Mouse (Mus musculus) MEL (cell line): ENCODE results near the gene Fbxo48. TPM values are rescaled to one million over a fixed set of nuclear protein-coding genes. Genes with fewer than 3 reads are reported as not detected.
A peak's percentile ranks its signal among the peaks of the same experiment; 100 is the strongest.

Experiments used
- DNase-seq: peaks from one replicate; pipeline ENCODE4 v3.0.0; 2011; ENCODE audit warnings: low read depth, low spot score
- H3K27ac ChIP-seq: 2 replicates; pipeline ENCODE4 v1.5.1; 2012; ENCODE audit warnings: low read depth, mild to moderate bottlenecking, control low read depth, low read length, moderate library complexity; ENCODE audit not compliant: control insufficient read depth
- H3K27me3 ChIP-seq, 2 experiments: fragments of 150-350 bp in 1 of 2; sonication (generic) in 1 of 2; 2 replicates each; pipeline ENCODE4 v1.6.1; 2012; ENCODE audit warnings: low read length in 2 of 2, mild to moderate bottlenecking in 2 of 2, improper control_type of control experiment in 1 of 2, moderate library complexity in 1 of 2; ENCODE audit not compliant: insufficient read depth in 2 of 2, control insufficient read depth in 1 of 2
- H3K36me3 ChIP-seq, 2 experiments: 2 replicates each; pipeline ENCODE4 v1.6.1; 2012 to 2014; ENCODE audit warnings: low read length in 2 of 2, improper control_type of control experiment in 1 of 2, inconsistent platforms in 1 of 2, mild to moderate bottlenecking in 1 of 2; ENCODE audit not compliant: insufficient read depth in 2 of 2, control insufficient read depth in 1 of 2
- H3K4me1 ChIP-seq, 2 experiments: fragments of 150-350 bp in 1 of 2; sonication (generic) in 1 of 2; 2 replicates each; pipeline ENCODE4 v1.6.1; 2012; ENCODE audit warnings: low read length in 2 of 2, improper control_type of control experiment in 1 of 2, mild to moderate bottlenecking in 1 of 2; ENCODE audit not compliant: insufficient read depth in 2 of 2, control insufficient read depth in 1 of 2
- H3K4me3 ChIP-seq, 2 experiments: fragments of 150-350 bp in 1 of 2; sonication (generic) in 1 of 2; 2 replicates each; pipeline ENCODE4 v1.5.1; 2012; ENCODE audit warnings: low read depth in 2 of 2, low read length in 2 of 2, mild to moderate bottlenecking in 2 of 2, moderate library complexity in 2 of 2, control low read depth in 1 of 2, improper control_type of control experiment in 1 of 2; ENCODE audit not compliant: control insufficient read depth in 1 of 2, insufficient read depth in 1 of 2
- H3K79me2 ChIP-seq: 2 replicates; pipeline ENCODE4 v1.6.1; 2012; ENCODE audit warnings: mild to moderate bottlenecking, low read length, moderate library complexity; ENCODE audit not compliant: control insufficient read depth, poor library complexity, insufficient read depth
- H3K9ac ChIP-seq: 2 replicates; pipeline ENCODE4 v1.6.1; 2012; ENCODE audit warnings: low read depth, mild to moderate bottlenecking, control low read depth, low read length, moderate library complexity; ENCODE audit not compliant: control insufficient read depth, poor library complexity, severe bottlenecking
- H3K9me3 ChIP-seq: fragments of 150-350 bp; sonication (generic); replicated peaks from 2 replicates; pipeline ENCODE4 v1.6.1; 2012; ENCODE audit warnings: mild to moderate bottlenecking, low read length, improper control_type of control experiment, moderate library complexity; ENCODE audit not compliant: insufficient read depth
- BHLHE40 ChIP-seq: IDR thresholded peaks from 2 replicates; pipeline ENCODE4 v1.6.1; 2012; ENCODE audit warnings: low read depth, mild to moderate bottlenecking, inconsistent platforms, low read length, improper control_type of control experiment, borderline replicate concordance
- CHD1 ChIP-seq: IDR thresholded peaks from 2 replicates; pipeline ENCODE4 v1.6.1; 2012; ENCODE audit warnings: low read depth, mild to moderate bottlenecking, inconsistent platforms, low read length, improper control_type of control experiment
- CHD2 ChIP-seq: IDR thresholded peaks from 2 replicates; pipeline ENCODE4 v1.6.1; 2011; ENCODE audit warnings: low read length, improper control_type of control experiment
- CTCF ChIP-seq, 3 experiments: IDR thresholded peaks in 2 of 3; conservative IDR thresholded peaks in 1 of 3; 2 replicates each; pipeline ENCODE4 v1.5.1; 2011 to 2012; ENCODE audit warnings: low read length in 3 of 3, low read depth in 2 of 3, mild to moderate bottlenecking in 2 of 3, improper control_type of control experiment in 1 of 3, inconsistent platforms in 1 of 3, mixed read lengths in 1 of 3, moderate library complexity in 1 of 3; ENCODE audit not compliant: control insufficient read depth in 1 of 3, insufficient read depth in 1 of 3, poor library complexity in 1 of 3, severe bottlenecking in 1 of 3
- E2F4 ChIP-seq: IDR thresholded peaks from 2 replicates; pipeline ENCODE4 v1.6.1; 2011; ENCODE audit warnings: low read depth, low read length, improper control_type of control experiment, borderline replicate concordance
- ELF1 ChIP-seq: IDR thresholded peaks from 2 replicates; pipeline ENCODE4 v1.6.1; 2014; ENCODE audit warnings: low read depth, mild to moderate bottlenecking, inconsistent platforms, low read length, improper control_type of control experiment, moderate library complexity
- EP300 ChIP-seq, 2 experiments: IDR thresholded peaks; 2 replicates each; pipeline ENCODE4 v1.6.1; 2011; ENCODE audit warnings: improper control_type of control experiment in 2 of 2, low read length in 2 of 2, low read depth in 1 of 2, mild to moderate bottlenecking in 1 of 2
- ETS1 ChIP-seq: IDR thresholded peaks from 2 replicates; pipeline ENCODE4 v1.6.1; 2012; ENCODE audit warnings: low read depth, mild to moderate bottlenecking, inconsistent platforms, low read length, improper control_type of control experiment, moderate library complexity
- GATA1 ChIP-seq: IDR thresholded peaks from 2 replicates; pipeline ENCODE4 v1.6.1; 2011; ENCODE audit warnings: low read depth, low read length, improper control_type of control experiment
- HCFC1 ChIP-seq: IDR thresholded peaks from 2 replicates; pipeline ENCODE4 v1.6.1; 2012; ENCODE audit warnings: low read depth, mild to moderate bottlenecking, inconsistent platforms, low read length, improper control_type of control experiment, moderate library complexity
- KAT2A ChIP-seq: conservative IDR thresholded peaks from 2 replicates; pipeline ENCODE4 v1.6.1; 2012; ENCODE audit warnings: low read depth, low read length, improper control_type of control experiment, inconsistent platforms
- MAX ChIP-seq: IDR thresholded peaks from 2 replicates; pipeline ENCODE4 v1.6.1; 2011; ENCODE audit warnings: low read length, improper control_type of control experiment
- MEF2A ChIP-seq: IDR thresholded peaks from 2 replicates; pipeline ENCODE4 v1.6.1; 2014; ENCODE audit warnings: low read depth, mild to moderate bottlenecking, inconsistent platforms, low read length, improper control_type of control experiment; ENCODE audit not compliant: poor library complexity, insufficient replicate concordance, severe bottlenecking; ENCODE audit errors: extremely low read depth
- MXI1 ChIP-seq: IDR thresholded peaks from 2 replicates; pipeline ENCODE4 v1.6.1; 2011; ENCODE audit warnings: mild to moderate bottlenecking, low read depth, low read length, improper control_type of control experiment
- MYB ChIP-seq: IDR thresholded peaks from 2 replicates; pipeline ENCODE4 v1.6.1; 2011; ENCODE audit warnings: mild to moderate bottlenecking, low read depth, low read length, improper control_type of control experiment
- MYC ChIP-seq: IDR thresholded peaks from 2 replicates; pipeline ENCODE4 v1.6.1; 2011; ENCODE audit warnings: low read depth, mild to moderate bottlenecking, low read length, improper control_type of control experiment, moderate library complexity
- NELFE ChIP-seq: IDR thresholded peaks from 2 replicates; pipeline ENCODE4 v1.6.1; 2011; ENCODE audit warnings: low read depth, low read length, improper control_type of control experiment
- POLR2A ChIP-seq, 2 experiments: IDR thresholded peaks; 2 replicates each; pipeline ENCODE4 v1.6.1; 2011 to 2012; ENCODE audit warnings: low read length in 2 of 2, mild to moderate bottlenecking in 2 of 2, control low read depth in 1 of 2, improper control_type of control experiment in 1 of 2, low read depth in 1 of 2, moderate library complexity in 1 of 2; ENCODE audit not compliant: control insufficient read depth in 1 of 2, insufficient read depth in 1 of 2, poor library complexity in 1 of 2
- POLR2AphosphoS5 ChIP-seq: IDR thresholded peaks from 2 replicates; pipeline ENCODE4 v1.6.1; 2012; ENCODE audit warnings: low read depth, borderline replicate concordance, mild to moderate bottlenecking, inconsistent platforms, low read length, moderate library complexity, mixed read lengths
- RAD21 ChIP-seq: IDR thresholded peaks from 2 replicates; pipeline ENCODE4 v1.6.1; 2011; ENCODE audit warnings: mild to moderate bottlenecking, low read depth, low read length, improper control_type of control experiment
- SIN3A ChIP-seq: IDR thresholded peaks from 2 replicates; pipeline ENCODE4 v1.6.1; 2012; ENCODE audit warnings: low read length, improper control_type of control experiment, inconsistent platforms
- SMC3 ChIP-seq: IDR thresholded peaks from 2 replicates; pipeline ENCODE4 v1.6.1; 2011; ENCODE audit warnings: low read depth, low read length, improper control_type of control experiment
- TBP ChIP-seq: IDR thresholded peaks from 2 replicates; pipeline ENCODE4 v1.8.0; 2011; ENCODE audit warnings: low read depth, low read length, improper control_type of control experiment
- TCF12 ChIP-seq: IDR thresholded peaks from 2 replicates; pipeline ENCODE4 v1.6.1; 2014; ENCODE audit warnings: low read depth, mild to moderate bottlenecking, inconsistent platforms, low read length, improper control_type of control experiment, moderate library complexity
- UBTF ChIP-seq: IDR thresholded peaks from 2 replicates; pipeline ENCODE4 v1.6.1; 2012; ENCODE audit warnings: low read depth, mild to moderate bottlenecking, inconsistent platforms, low read length, improper control_type of control experiment, moderate library complexity, borderline replicate concordance; ENCODE audit not compliant: insufficient read depth
- USF2 ChIP-seq, 2 experiments: IDR thresholded peaks; 2 replicates each; pipeline ENCODE4 v1.6.1; 2011 to 2012; ENCODE audit warnings: improper control_type of control experiment in 2 of 2, low read length in 2 of 2, borderline replicate concordance in 1 of 2, inconsistent platforms in 1 of 2, low read depth in 1 of 2, mild to moderate bottlenecking in 1 of 2; ENCODE audit not compliant: insufficient read depth in 1 of 2
- ZC3H11A ChIP-seq: IDR thresholded peaks from 2 replicates; pipeline ENCODE4 v1.6.1; 2012; ENCODE audit warnings: low read depth, mild to moderate bottlenecking, inconsistent platforms, low read length, improper control_type of control experiment
- ZKSCAN1 ChIP-seq: IDR thresholded peaks from 2 replicates; pipeline ENCODE4 v1.6.1; 2012; ENCODE audit warnings: low read depth, mild to moderate bottlenecking, inconsistent platforms, low read length, improper control_type of control experiment, moderate library complexity
- ZMIZ1 ChIP-seq: IDR thresholded peaks from 2 replicates; pipeline ENCODE4 v1.6.1; 2012; ENCODE audit warnings: low read depth, mild to moderate bottlenecking, inconsistent platforms, low read length, improper control_type of control experiment, moderate library complexity
- ZNF384 ChIP-seq: IDR thresholded peaks from 2 replicates; pipeline ENCODE4 v1.6.1; 2012; ENCODE audit warnings: low read depth, mild to moderate bottlenecking, inconsistent platforms, low read length, improper control_type of control experiment
- polyA plus RNA-seq, 2 experiments: library from polyadenylated mRNA; stranded (reverse) in 1 of 2; unstranded in 1 of 2; fragments of >175 nt in 1 of 2; fragments of >200 nt in 1 of 2; gene quantifications; 2 replicates each; pipeline versions ENCODE4 v1.2.1 to v1.2.4; 2012; ENCODE audit warnings: low replicate concordance in 2 of 2, low read depth in 1 of 2; ENCODE audit not compliant: insufficient read length in 2 of 2, insufficient read depth in 1 of 2, missing spikeins in 1 of 2
- total RNA-seq: library from RNA; depleted of rRNA; stranded (reverse); fragments of 300-350 nt; gene quantifications from 2 replicates; pipeline ENCODE4 v1.2.3, GENCODE M21; 2012

The Fbxo48 gene
- total and polyA plus RNA-seq, 3 experiments = 3.4 to 5.2 TPM; not detected in 1

GRCm38 (mm10) chr11:16943016-16943415, 8.2 kb upstream of the Fbxo48 start:
- H3K9me3 ChIP-seq = no peaks in the 10 kb centered on the region
- peaks cover 0 to 2% of the 10 kb centered on the region in 2 experiments; a peak in 1 of 4 replicates for H3K36me3 ChIP-seq
- H3K4me1 ChIP-seq = no peaks in the 10 kb centered on the region; a peak in 1 of 4 replicates
- no peak for DNase-seq
- H3K27ac ChIP-seq = no peak overlapping the region
- H3K27me3 ChIP-seq = no peaks in the 10 kb centered on the region
- TF ChIP-seq MXI1 (no peak), POLR2AphosphoS5 (no peak), HCFC1 (no peak), ZMIZ1 (no peak), SMC3 (no peak), ETS1 (no peak), UBTF (no peak), CHD1 (no peak), BHLHE40 (no peak), NELFE (no peak), POLR2A (IDR thresholded peaks at IDR 0.05; ENCODE audit: control insufficient read depth in 1 of 2, insufficient read depth in 1 of 2, low read depth in 1 of 2, low read length in 2 of 2, poor library complexity in 1 of 2) (no peak), E2F4 (no peak), MAX (no peak)
- TF ChIP-seq, all 39 proteins: peak for 0
- Histone ChIP-seq H3K9ac (no peak overlapping the region), H3K79me2 (no peaks in the 10 kb centered on the region), H3K4me3 (no peak overlapping the region)

- Histone ChIP-seq H3K36me3 (peaks cover 0 to 22% of the 10 kb centered on the region in 2 experiments; a peak in 2 of 4 replicates), H3K4me3 (no peak overlapping the region), H3K4me1 (peaks cover 2 to 4% of the 10 kb centered on the region in 2 experiments; a peak in 3 of 4 replicates), H3K27ac (no peak overlapping the region), H3K9me3 (no peaks in the 10 kb centered on the region), H3K27me3 (no peaks in the 10 kb centered on the region), H3K9ac (no peak overlapping the region), H3K79me2 (peaks cover 5% of the 10 kb centered on the region; the same call in 1 of the 2 replicates)
- DNase-seq = peak; percentile 73
- TF ChIP-seq EP300 (IDR thresholded peaks at IDR 0.05; ENCODE audit: low read depth in 1 of 2, low read length in 2 of 2) = no peak
- no peak for TF ChIP-seq MYC
- TF ChIP-seq USF2 (IDR thresholded peaks at IDR 0.05; ENCODE audit: borderline replicate concordance in 1 of 2, insufficient read depth in 1 of 2, low read depth in 1 of 2, low read length in 2 of 2) = no peak
- no peak for TF ChIP-seq TCF12
- no peak for TF ChIP-seq GATA1
- TF ChIP-seq SMC3 = peak; percentile 81
- TF ChIP-seq ZMIZ1 = no peak
- TF ChIP-seq RAD21 = peak; percentile 92
- TF ChIP-seq ZC3H11A = peak; percentile 76
- no peak for TF ChIP-seq TBP
- no peak for TF ChIP-seq CHD2
- peak; percentile 55 for TF ChIP-seq SIN3A
- TF ChIP-seq KAT2A = no peak
- no peak for TF ChIP-seq POLR2AphosphoS5
- no peak for TF ChIP-seq MXI1
- no peak for TF ChIP-seq ZKSCAN1
- TF ChIP-seq ETS1 = no peak
- 0 out of 2 replicates have a peak, but pooled peaks have one; percentile 48 for TF ChIP-seq ZNF384
- no peak for TF ChIP-seq CHD1
- no peak for TF ChIP-seq ELF1
- no peak for TF ChIP-seq POLR2A (IDR thresholded peaks at IDR 0.05; ENCODE audit: control insufficient read depth in 1 of 2, insufficient read depth in 1 of 2, low read depth in 1 of 2, low read length in 2 of 2, poor library complexity in 1 of 2)
- peak; percentile 37 to 84 (median 84) for TF ChIP-seq CTCF (IDR thresholded peaks at IDR 0.05 in 2 of 3, conservative IDR thresholded peaks at IDR 0.05 in 1 of 3; ENCODE audit: control insufficient read depth in 1 of 3, insufficient read depth in 1 of 3, low read depth in 2 of 3, low read length in 3 of 3, poor library complexity in 1 of 3, severe bottlenecking in 1 of 3)
- TF ChIP-seq MEF2A = no peak
- no peak for TF ChIP-seq MYB
- peak; percentile 21; the same call in 1 of the 2 replicates for TF ChIP-seq HCFC1
- no peak for TF ChIP-seq NELFE
- no peak for TF ChIP-seq BHLHE40
These were observed 2.4 kb upstream of the Fbxo48 start for GRCm38 (mm10) chr11:16948756-16949155.
